Mouse (Mus musculus) brain, embryonic 14.5 days (tissue): Measurements from ENCODE around the gene Arhgap30.

ENCODE experiments used
- CTCF ChIP-seq: fragments of 200-500 bp; IDR thresholded peaks from 2 replicates; pipeline ENCODE4 v1.5.1; 2012; ENCODE audit warnings: inconsistent platforms, mild to moderate bottlenecking, moderate library complexity, borderline replicate concordance; ENCODE audit not compliant: insufficient read depth, insufficient read length; ENCODE audit errors: extremely low read depth
- POLR2A ChIP-seq: fragments of 200-500 bp; IDR thresholded peaks from 2 replicates; pipeline ENCODE4 v1.6.1; 2012; ENCODE audit warnings: mild to moderate bottlenecking, inconsistent platforms, borderline replicate concordance; ENCODE audit not compliant: poor library complexity, insufficient read depth, insufficient read length, severe bottlenecking; ENCODE audit errors: extremely low read depth

GRCm38 (mm10) chr1:171360656-171361055 lies 28.1 kb upstream of the Arhgap30 start, which contains the start of gene Klhdc9:
- TF ChIP-seq CTCF (no peak), POLR2A (0 out of 2 replicates have a peak, but pooled peaks have one; percentile 16)
